Mouse (Mus musculus) cerebellum, adult 2 months (tissue): ENCODE measurements at regions not wholly inside any gene's neighbourhood (a gene's known extent, or its start where the extent isn't known, plus 50 kb on each side); places are given as distances from the start of the nearest gene placed in this dataset.

Source experiments
- DNase-seq, 2 experiments: peaks; one replicate each; pipeline ENCODE4 v3.0.0; 2021
- H3K27ac ChIP-seq: fragments of 200-500 bp; 2 replicates; pipeline ENCODE4 v1.5.1; 2012; ENCODE audit warnings: low read length, control low read depth, inconsistent platforms; ENCODE audit not compliant: insufficient read depth
- H3K27me3 ChIP-seq: fragments of 200-500 bp; 2 replicates; pipeline ENCODE4 v1.6.1; 2012; ENCODE audit warnings: inconsistent platforms, mild to moderate bottlenecking, low read length, moderate library complexity; ENCODE audit not compliant: control insufficient read depth, insufficient read depth
- H3K4me1 ChIP-seq: fragments of 200-500 bp; 2 replicates; pipeline ENCODE4 v1.6.1; 2011; ENCODE audit warnings: low read length; ENCODE audit not compliant: control insufficient read depth, insufficient read depth
- H3K4me3 ChIP-seq: fragments of 200-500 bp; replicated peaks from 2 replicates; pipeline ENCODE3; 2011; ENCODE audit warnings: mild to moderate bottlenecking, low read depth, low read length, control low read depth; ENCODE audit not compliant: insufficient read depth
- CTCF ChIP-seq: fragments of 200-500 bp; IDR thresholded peaks from 2 replicates; pipeline ENCODE4 v1.5.1; 2011; ENCODE audit warnings: low read depth, mild to moderate bottlenecking, control low read depth, low read length, moderate library complexity, borderline replicate concordance; ENCODE audit not compliant: insufficient read depth
- POLR2A ChIP-seq: fragments of 200-500 bp; IDR thresholded peaks from 2 replicates; pipeline ENCODE4 v1.6.1; 2011; ENCODE audit warnings: low read length, control low read depth, borderline replicate concordance; ENCODE audit not compliant: insufficient read depth
- WGBS: fragments of 180-500 bp; shearing (Covaris S2); methylation state at CpG from one replicate; pipeline ENCODE4 v1.1.7; 2018; 5-methylcytosine and 5-hydroxymethylcytosine counted together

GRCm38 (mm10) chr14:45964043-45964442 lies 306.1 kb upstream of the Ddhd1 start:
- Histone ChIP-seq H3K27me3 (no peaks in the 10 kb centered on the region), H3K4me1 (no peaks in the 10 kb centered on the region), H3K4me3 (no peak overlapping the region), H3K27ac (no peak overlapping the region)
- WGBS: 76% methylated on average over 7 of the region's 7 CpGs
- no peak for TF ChIP-seq POLR2A
- TF ChIP-seq CTCF: no peak
- DNase-seq: no peak

- no peaks in the 10 kb centered on the region for H3K4me1 ChIP-seq
- H3K4me3 ChIP-seq: no peak overlapping the region
- TF ChIP-seq CTCF (no peak), POLR2A (no peak)
- no peaks in the 10 kb centered on the region for H3K27me3 ChIP-seq
- no peak overlapping the region for H3K27ac ChIP-seq
- no peak for DNase-seq
- 86% methylated on average over 7 of the region's 7 CpGs for WGBS
Measured at GRCm38 (mm10) chr14:45983206-45983857, 325.4 kb upstream of the Ddhd1 start.

DNA sequence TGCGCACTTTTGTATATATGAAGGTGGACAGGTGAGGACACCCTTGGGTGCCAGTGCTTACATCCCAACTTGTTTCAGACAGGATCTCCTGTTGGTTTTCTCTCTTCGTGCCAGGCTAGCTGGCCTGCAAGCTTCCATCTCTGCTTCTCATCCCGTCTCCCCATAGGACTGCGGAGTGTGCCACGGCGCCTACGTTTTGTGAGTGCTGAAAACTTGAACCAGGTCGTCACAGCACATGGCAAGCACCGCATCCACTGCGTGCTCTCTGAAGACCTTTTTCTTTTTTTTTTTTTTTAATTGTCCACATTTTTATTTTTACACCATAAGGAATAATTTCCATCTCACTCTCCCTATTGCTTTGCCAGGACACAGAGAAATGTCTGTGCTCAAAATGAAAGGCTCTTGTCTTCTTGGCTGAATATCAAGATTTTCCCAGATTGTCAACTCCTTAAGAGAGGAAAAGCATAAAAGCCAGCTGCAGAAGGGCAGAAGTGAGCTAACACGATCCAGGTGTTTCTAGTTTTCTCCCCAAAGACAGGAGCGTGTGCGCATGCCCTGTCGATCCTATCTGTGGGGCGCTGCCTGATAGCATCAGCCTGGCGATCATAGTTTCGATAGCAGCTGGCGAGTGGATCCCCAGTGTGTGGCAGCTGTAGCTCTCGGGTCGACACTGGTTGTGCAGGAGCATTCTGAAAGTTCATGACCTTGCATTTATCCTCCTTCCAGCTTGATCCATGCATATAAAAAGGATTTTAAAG lies 326.4 kb upstream of the Ddhd1 start:
- no peak overlapping the region for H3K4me3 ChIP-seq
- TF ChIP-seq POLR2A (no peak), CTCF (no peak)
- 52% methylated on average over 20 of the region's 20 CpGs for WGBS

DNA sequence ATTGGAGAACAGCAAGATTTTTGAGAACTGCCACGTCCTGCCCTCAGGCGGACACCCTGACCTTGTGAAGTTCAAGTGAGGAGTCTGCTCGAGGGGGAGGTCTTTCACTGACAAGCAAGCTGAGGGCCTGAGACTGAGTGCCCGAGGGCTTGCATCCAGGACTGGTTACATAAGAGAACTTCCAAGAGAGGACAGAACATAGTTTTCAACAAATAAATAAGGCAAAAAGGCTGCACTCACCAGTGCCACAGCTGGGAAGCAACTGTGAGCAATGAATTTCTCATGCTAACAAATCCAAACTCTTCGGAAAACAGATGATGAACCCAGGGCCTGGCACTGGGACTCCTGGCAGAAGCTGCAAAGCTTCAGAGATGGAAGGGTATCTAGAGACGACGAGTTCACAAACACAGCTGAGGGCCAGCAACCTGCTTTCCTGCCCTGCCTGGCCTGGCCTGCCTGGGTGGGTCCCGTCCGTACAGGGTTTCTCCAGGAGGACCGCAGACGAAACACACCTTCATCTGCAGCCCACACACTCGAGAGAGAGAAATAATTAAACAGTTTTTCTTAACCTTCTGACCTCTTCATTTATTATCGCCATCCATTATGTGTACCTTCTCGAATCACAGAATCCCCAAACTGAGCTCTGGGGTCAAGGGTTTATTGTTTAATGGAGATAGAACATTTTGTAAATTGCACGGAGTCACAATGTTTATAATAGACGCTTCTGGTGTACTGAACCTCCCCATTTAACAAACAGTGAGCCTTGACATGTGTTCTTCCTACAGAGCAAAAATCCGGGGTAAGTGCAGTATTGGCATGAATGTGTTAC lies 334.3 kb upstream of the Ddhd1 start:
- no peak for DNase-seq
- TF ChIP-seq POLR2A (no peak), CTCF (no peak)
- Histone ChIP-seq H3K27me3 (no peaks in the 10 kb centered on the region), H3K4me1 (no peaks in the 10 kb centered on the region), H3K27ac (no peak overlapping the region), H3K4me3 (no peak overlapping the region)
- 68% methylated on average over 17 of the region's 17 CpGs for WGBS

More for the DNA sequence above, 326.4 kb upstream of the Ddhd1 start:
- no peak for DNase-seq
- no peak overlapping the region for H3K27ac ChIP-seq
- H3K27me3 ChIP-seq: no peaks in the 10 kb centered on the region
- no peaks in the 10 kb centered on the region for H3K4me1 ChIP-seq

- TF ChIP-seq POLR2A (no peak), CTCF (no peak)
- Histone ChIP-seq H3K4me3 (no peak overlapping the region), H3K4me1 (no peaks in the 10 kb centered on the region), H3K27ac (no peak overlapping the region), H3K27me3 (no peaks in the 10 kb centered on the region)
- no peak for DNase-seq
- 72% methylated on average over 4 of the region's 4 CpGs for WGBS
Measured at GRCm38 (mm10) chr14:45992870-45993135, 334.9 kb upstream of the Ddhd1 start.

DNA sequence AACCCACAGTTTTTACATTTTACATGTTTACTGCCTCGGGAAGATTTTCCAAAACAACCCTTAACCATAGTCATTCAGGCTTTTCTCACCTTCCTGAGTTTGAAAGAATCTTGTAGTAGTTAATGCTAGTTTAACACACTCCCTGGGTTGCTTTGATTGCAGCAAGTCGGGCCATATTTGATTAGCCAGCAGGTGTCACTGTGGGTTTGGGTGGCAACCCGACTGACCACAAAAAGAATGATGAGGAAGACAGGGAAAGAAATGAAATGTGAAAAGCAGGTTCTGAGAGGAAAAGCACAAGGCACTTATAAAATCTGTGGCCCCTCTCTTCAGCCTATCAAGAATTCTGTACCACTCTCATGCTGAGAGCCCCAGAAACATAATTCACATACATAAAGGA lies 335.7 kb upstream of the Ddhd1 start:
- H3K27me3 ChIP-seq: no peaks in the 10 kb centered on the region
- peak; percentile 77 for TF ChIP-seq CTCF
- TF ChIP-seq POLR2A: no peak
- no peak overlapping the region for H3K27ac ChIP-seq
- no peak overlapping the region for H3K4me3 ChIP-seq
- DNase-seq: peak; percentile 42 to 50
- 13% methylated on average over 3 of the region's 3 CpGs for WGBS
- no peaks in the 10 kb centered on the region for H3K4me1 ChIP-seq

GRCm38 (mm10) chr14:45996760-45997159 lies 338.8 kb upstream of the Ddhd1 start:
- WGBS: 35% methylated on average over 5 of the region's 5 CpGs
- peak in 1 of 2 experiments; percentile 5 for DNase-seq
- no peaks in the 10 kb centered on the region for H3K27me3 ChIP-seq

More at GRCm38 (mm10) chr14:45996760-45997159, 338.8 kb upstream of the Ddhd1 start:
- Histone ChIP-seq H3K27ac (no peak overlapping the region), H3K4me1 (no peaks in the 10 kb centered on the region), H3K4me3 (no peak overlapping the region)
- TF ChIP-seq POLR2A: no peak
- no peak for TF ChIP-seq CTCF
